Mouse (Mus musculus): ENCODE results near the gene Olfr902.
"Not testable (repeated sequence)": the region's sequence is repeated elsewhere in the genome, so short reads cannot be mapped to it uniquely, and the experiment has no call there.

The Olfr902 gene

DNA sequence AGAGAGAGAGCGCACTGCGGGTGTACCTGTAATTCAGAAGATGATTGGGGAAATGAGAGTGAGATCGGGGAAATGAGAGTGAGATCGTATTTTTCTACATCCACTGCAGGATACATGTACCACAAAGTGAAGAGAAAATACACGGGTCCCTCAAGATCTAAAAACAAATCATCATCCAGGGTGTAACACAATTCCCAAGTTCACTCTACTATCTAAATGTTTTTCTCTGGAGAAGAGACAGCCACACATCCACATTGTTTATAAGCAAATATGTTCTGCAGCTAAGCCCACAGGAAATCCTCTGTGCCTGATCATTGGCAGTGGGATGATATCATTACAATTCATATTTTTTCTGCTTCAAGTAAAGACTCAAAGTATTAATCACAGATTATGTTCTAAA is at the start of gene Olfr902:
Olfr902 (plus strand) TSS at position 301 of the 400 bp plus-strand sequence.
- DNase-seq (ENCODE audit: low spot score in 2 of 2) = no peak

DNA sequence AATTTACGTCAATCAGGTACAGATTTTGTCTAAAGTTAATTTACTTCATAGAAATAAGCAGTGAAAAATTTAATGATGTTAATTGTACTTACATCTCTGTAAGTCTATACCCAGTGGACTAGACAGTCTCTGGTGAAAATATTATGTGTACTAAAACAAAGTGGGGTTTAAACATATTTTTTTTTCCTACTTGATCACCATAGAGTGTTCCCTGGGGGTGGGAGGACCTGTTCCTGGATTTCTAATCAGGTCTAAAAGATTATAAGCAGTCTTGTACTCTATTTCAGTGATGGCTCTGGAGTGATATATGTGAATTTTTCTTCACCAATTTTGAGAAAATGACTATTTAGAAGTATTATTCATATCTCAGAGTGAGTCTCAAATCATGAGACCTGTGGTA is 46.1 kb upstream of the Olfr902 start, which contains the start of gene Olfr147:
Olfr147 (plus strand) TSS at position 301 of the 400 bp plus-strand sequence.
- no peak for DNase-seq (ENCODE audit: low spot score in 2 of 2)

DNA sequence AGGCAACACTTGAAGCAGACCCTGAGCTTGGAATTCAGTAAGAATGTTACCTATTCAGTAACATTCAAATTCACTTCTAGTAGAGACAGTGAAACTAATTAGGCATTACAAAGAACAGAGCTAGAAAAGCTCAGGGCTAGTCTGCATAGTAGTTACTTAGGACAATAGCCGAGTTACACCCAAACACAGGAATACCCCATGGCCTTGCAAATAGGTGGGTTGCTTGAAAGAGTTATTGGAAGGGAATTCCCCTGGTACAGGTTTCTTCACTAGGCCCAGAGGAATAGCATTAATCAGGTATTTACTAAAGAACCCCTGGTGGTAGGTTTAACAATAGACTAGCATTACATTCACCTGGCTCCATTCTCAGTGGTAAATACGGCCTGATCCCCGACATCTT is 40.0 kb upstream of the Olfr902 start:
- not testable (repeated sequence) for DNase-seq (ENCODE audit: low spot score in 2 of 2)

DNA sequence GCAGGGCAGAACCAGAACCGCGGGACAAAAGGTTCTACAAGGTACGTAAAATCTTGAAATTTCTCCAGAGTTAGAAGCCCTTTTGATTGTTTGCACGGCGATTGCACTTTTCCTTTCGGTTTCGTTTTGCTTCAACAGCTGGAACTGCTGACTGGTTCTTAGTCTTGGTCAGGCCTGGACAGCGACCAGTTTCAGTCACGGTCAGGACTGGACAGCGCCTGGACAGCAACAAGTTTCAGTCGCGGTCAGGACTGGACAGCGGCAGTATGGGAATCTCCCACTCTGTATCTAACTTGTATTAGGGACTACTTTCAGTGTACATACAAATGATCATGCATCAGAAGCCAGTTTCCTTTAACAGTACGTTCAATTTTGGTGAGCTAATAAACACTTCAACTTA is 34.0 kb upstream of the Olfr902 start:
- not testable (repeated sequence) for DNase-seq (ENCODE audit: low spot score in 2 of 2)

DNA sequence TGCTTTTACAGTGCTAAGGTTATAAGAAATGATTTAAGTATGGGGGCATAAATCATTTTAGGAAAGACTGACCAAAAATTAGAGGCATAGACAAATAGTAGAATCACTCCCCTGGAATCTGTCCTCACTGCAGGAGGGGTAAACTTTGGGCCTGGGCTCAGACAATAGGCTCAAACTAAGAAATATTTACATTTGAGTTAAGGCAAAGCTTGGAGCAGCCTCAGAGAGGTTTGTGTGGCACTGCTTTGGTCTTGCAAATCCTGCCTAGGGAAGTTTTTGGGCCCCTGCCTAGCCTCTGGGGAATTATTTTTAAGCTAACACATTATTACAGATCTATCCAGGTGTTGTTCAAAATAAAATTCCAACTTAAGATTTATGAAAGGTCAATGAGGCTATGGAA is 23.7 kb upstream of the Olfr902 start:
- no peak for DNase-seq (ENCODE audit: low spot score in 2 of 2)

DNA sequence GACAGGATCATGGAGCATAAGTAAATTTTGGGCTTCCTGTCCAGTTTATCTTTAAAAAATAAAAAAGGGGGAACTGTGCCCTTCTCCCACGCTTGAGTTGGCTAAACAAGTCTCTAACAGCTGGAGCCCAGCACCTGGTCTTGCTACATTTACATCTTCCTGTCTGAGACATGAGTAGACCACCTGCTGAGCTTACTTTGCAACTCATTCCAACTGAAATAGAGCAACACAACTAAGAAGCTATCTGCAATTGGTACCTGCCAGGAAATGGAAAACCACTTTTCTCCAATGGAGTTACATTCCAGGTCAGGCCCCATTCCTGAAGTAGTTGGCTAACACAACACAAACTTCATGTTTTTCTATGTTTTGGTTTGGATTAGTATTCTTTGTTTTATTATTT is 20.4 kb upstream of the Olfr902 start:
- no peak for DNase-seq (ENCODE audit: low spot score in 2 of 2)

DNA sequence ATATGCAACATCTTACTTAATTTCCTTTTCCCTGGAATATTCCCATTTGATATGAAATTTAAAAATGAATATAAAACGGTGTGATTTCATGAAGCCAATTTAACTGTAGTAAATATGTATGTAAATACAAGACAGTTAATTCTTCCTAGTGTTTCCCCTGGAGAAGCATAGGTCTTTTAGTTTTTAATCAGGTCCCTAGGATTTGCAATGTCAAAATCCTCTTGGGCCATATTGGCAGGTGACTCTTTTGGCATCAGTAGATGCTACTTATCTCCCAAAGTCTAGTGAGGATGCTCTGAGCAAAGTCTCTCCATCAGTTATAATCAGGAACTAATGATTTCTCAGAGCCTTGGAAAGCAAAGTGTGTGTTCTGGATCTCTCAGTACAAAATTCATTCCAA is 18.3 kb upstream of the Olfr902 start, which contains the start of gene Olfr901:
Olfr901 (plus strand) TSS at position 301 of the 400 bp plus-strand sequence.
- DNase-seq (ENCODE audit: low spot score in 2 of 2) = no peak

DNA sequence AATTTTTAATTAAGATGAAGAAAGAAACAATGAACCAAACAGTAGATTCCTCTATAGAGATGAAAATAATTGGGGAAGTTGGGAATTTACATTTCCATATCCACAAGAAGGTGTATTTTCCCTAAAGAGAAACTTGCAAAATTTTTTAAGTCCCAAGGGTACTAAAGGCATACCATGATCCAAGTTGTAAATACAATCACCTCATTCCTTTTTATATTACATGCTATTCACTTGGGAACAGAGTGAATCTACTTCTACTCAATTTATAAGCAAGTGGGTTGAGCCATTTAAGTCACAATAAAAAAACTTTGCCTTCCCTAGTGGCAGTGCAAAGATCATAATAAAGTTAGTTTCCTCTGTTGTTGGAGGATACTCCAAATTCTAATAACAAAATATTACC is 15.4 kb downstream of the Olfr902 start, which contains the start of gene Olfr904:
Olfr904 (plus strand) TSS at position 301 of the 400 bp plus-strand sequence.
- no peak for DNase-seq (ENCODE audit: low spot score in 2 of 2)

DNA sequence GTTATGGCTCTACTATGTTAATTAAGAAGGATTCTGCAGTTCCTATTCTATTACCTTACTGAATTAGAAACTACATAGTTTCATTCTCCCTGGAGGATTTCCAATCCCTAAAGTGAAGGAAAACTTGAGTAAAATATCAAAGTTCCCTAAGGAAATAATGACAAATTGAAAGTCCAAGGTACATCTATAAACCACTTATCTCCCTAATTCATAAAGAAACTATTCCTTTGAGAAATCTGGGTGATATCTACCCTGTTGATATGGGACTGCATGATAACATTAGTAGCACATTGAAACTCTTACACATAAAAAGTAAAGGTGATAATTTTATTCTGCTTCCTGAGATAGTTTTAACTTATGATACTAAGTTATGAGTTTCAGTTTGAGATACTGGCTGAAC is 23.4 kb downstream of the Olfr902 start, which contains the start of gene Olfr905:
Olfr905 (plus strand) TSS at position 301 of the 400 bp plus-strand sequence.
- DNase-seq (ENCODE audit: low spot score in 2 of 2) = no peak

DNA sequence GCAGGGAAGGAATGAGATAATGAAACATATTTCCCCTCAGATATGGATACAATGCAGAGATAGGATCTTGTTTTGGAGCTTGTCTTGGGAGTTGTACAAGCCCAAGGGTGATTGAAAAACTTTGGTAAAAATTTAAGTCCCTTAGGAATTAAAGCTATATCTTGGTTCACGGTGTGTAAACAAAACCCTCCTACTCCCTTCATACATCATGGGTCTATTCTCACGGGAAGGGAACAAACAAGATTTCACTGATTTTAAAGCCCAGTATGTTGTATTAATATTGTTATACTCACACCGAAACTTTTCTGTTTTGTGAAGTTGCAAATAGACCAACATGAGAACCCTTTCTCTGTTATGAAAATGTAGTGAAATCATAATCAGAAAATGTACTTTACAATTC is 39.3 kb downstream of the Olfr902 start, which contains the start of gene Olfr906:
Olfr906 (plus strand) TSS at position 301 of the 400 bp plus-strand sequence.
- DNase-seq (ENCODE audit: low spot score in 2 of 2) = no peak

DNA sequence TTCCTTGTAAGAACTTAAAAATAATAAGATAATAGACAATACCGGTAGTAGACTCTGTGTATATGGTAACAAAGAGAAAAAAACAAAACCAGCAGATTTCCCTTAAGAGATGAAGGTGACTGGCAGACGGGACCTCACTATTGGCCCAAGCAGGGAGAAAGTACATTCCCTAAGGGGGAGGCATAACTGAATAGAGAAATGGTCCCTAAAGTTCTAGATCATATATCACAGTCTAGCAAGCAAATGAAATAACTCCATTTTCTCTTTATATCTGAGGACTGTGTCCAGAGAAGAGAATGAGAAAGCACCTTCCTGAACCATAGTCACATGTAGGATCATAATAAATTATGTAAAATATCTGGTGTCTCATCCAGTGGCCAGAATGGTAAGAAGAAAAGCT is 48.0 kb downstream of the Olfr902 start, which contains the start of gene Olfr907:
Olfr907 (plus strand) TSS at position 301 of the 400 bp plus-strand sequence.
- DNase-seq (ENCODE audit: low spot score in 2 of 2) = no peak
